Mouse (Mus musculus) testis, adult 2 months (tissue): ENCODE measurements around the gene Pdap1.
"Not testable (repeated sequence)": the region's sequence is repeated elsewhere in the genome, so short reads cannot be mapped to it uniquely, and the experiment has no call there.

ENCODE experiments used
- CTCF ChIP-seq: fragments of 200-500 bp; IDR thresholded peaks from 2 replicates; pipeline ENCODE4 v1.5.1; 2012; ENCODE audit warnings: low read depth, mild to moderate bottlenecking, inconsistent platforms, low read length, moderate library complexity; ENCODE audit not compliant: control insufficient read depth, insufficient read depth, insufficient replicate concordance
- POLR2A ChIP-seq: fragments of 200-500 bp; IDR thresholded peaks from 2 replicates; pipeline ENCODE4 v1.6.1; 2012; ENCODE audit warnings: low read depth, mild to moderate bottlenecking, inconsistent platforms, low read length, moderate library complexity; ENCODE audit not compliant: control insufficient read depth

- not testable (repeated sequence) for TF ChIP-seq CTCF, POLR2A
These were observed 10.3 kb downstream of the Pdap1 start for GRCm38 (mm10) chr5:145129773-145130172.
